Mouse (Mus musculus) forebrain, embryonic 15.5 days (tissue): ENCODE measurements around the gene Aanat. TPM values are rescaled to one million over a fixed set of nuclear protein-coding genes. Genes with fewer than 3 reads are reported as not detected.
A peak's percentile ranks its signal among the peaks of the same experiment; 100 is the strongest.

Source experiments
- ATAC-seq: fragments of 200-750 bp; cut with Nextera tagmentation; replicated peaks from 2 replicates; pipeline ENCODE4 v1.8.0; 2017; ENCODE audit warnings: mild to moderate bottlenecking, moderate TSS enrichment, moderate library complexity
- H3K27ac ChIP-seq: fragments of 300-500 bp; sonication (generic); replicated peaks from 2 replicates; pipeline ENCODE4 v1.5.1; 2015; ENCODE audit warnings: mild to moderate bottlenecking, inconsistent platforms
- H3K27me3 ChIP-seq: fragments of 300-500 bp; sonication (generic); 2 replicates; pipeline ENCODE4 v1.6.1; 2015; ENCODE audit warnings: inconsistent platforms
- H3K36me3 ChIP-seq: fragments of 300-500 bp; sonication (generic); 2 replicates; pipeline ENCODE4 v1.6.1; 2015; ENCODE audit warnings: mild to moderate bottlenecking, inconsistent platforms
- H3K4me1 ChIP-seq: fragments of 300-500 bp; sonication (generic); 2 replicates; pipeline ENCODE4 v1.6.1; 2015; ENCODE audit warnings: inconsistent platforms
- H3K4me2 ChIP-seq: fragments of 300-500 bp; sonication (generic); replicated peaks from 2 replicates; pipeline ENCODE4 v1.6.1; 2015; ENCODE audit warnings: mild to moderate bottlenecking, inconsistent platforms
- H3K4me3 ChIP-seq: fragments of 300-500 bp; sonication (generic); 2 replicates; pipeline ENCODE4 v1.5.1; 2015; ENCODE audit warnings: mild to moderate bottlenecking, inconsistent platforms
- H3K9ac ChIP-seq: fragments of 300-500 bp; sonication (generic); replicated peaks from 2 replicates; pipeline ENCODE4 v1.6.1; 2015; ENCODE audit warnings: mild to moderate bottlenecking, inconsistent platforms
- H3K9me3 ChIP-seq: fragments of 300-500 bp; sonication (generic); 2 replicates; pipeline ENCODE4 v1.6.1; 2016; ENCODE audit warnings: inconsistent platforms
- WGBS: fragments of 180-500 bp; shearing (Covaris S2); methylation state at CpG from one replicate; pipeline ENCODE4 v1.1.7; 2015; ENCODE audit warnings: mixed read lengths; 5-methylcytosine and 5-hydroxymethylcytosine counted together
- polyA plus RNA-seq: library from polyadenylated mRNA; unstranded; fragments of >200 nt; fragmentation: Nextera tagmentation; extraction: Ambion mirVana; gene quantifications from 2 replicates; pipeline ENCODE4 v1.2.1, GENCODE M21; 2015

Gene Aanat
- polyA plus RNA-seq, 1 experiment from 2014 or later, result 0.15 TPM

GRCm38 (mm10) chr11:116643579-116644224, 57.5 kb downstream of the Aanat start:
- Histone ChIP-seq H3K9me3 (no peaks in the 10 kb centered on the region), H3K27me3 (no peaks in the 10 kb centered on the region), H3K4me3 (peak overlapping the region; percentile 33), H3K4me2 (peak overlapping the region; percentile 57), H3K9ac (peak overlapping the region; percentile 49), H3K4me1 (peaks cover 16% of the 10 kb centered on the region), H3K36me3 (no peaks in the 10 kb centered on the region), H3K27ac (peak overlapping the region; percentile 40)
- 7% methylated on average over 19 of the region's 19 CpGs for WGBS
- peak; percentile 32 for ATAC-seq

GRCm38 (mm10) chr11:116644225-116645112, 58.2 kb downstream of the Aanat start:
- no peak for ATAC-seq
- H3K9ac ChIP-seq, result 0 out of 2 replicates have a peak overlapping the region, but pooled peaks have one; percentile 49
- 0 out of 2 replicates have a peak overlapping the region, but pooled peaks have one; percentile 33 for H3K4me3 ChIP-seq
- no peaks in the 10 kb centered on the region for H3K9me3 ChIP-seq
- peaks cover 16% of the 10 kb centered on the region for H3K4me1 ChIP-seq
- no peaks in the 10 kb centered on the region for H3K36me3 ChIP-seq
- H3K4me2 ChIP-seq, result peak overlapping the region; percentile 57; the same call in 1 of the 2 replicates
- peak overlapping the region; percentile 40; the same call in 1 of the 2 replicates for H3K27ac ChIP-seq
- no peaks in the 10 kb centered on the region for H3K27me3 ChIP-seq
- WGBS, result 51% methylated on average over 21 of the region's 21 CpGs

- Histone ChIP-seq H3K27ac (no peak overlapping the region), H3K4me3 (no peak overlapping the region), H3K9me3 (no peaks in the 10 kb centered on the region), H3K4me2 (no peak overlapping the region), H3K9ac (no peak overlapping the region), H3K27me3 (no peaks in the 10 kb centered on the region), H3K36me3 (no peaks in the 10 kb centered on the region), H3K4me1 (peaks cover 16% of the 10 kb centered on the region)
- ATAC-seq, result no peak
- 77% methylated on average over 8 of the region's 8 CpGs for WGBS
These were observed 59.3 kb downstream of the Aanat start for GRCm38 (mm10) chr11:116645446-116646110.

GRCm38 (mm10) chr11:116646136-116646535, 59.9 kb downstream of the Aanat start:
- no peaks in the 10 kb centered on the region for H3K27me3 ChIP-seq
- H3K27ac ChIP-seq, result no peak overlapping the region
- ATAC-seq, result no peak
- H3K9me3 ChIP-seq, result no peaks in the 10 kb centered on the region
- no peak overlapping the region for H3K4me2 ChIP-seq
- H3K9ac ChIP-seq, result no peak overlapping the region
- 75% methylated on average over 11 of the region's 11 CpGs for WGBS
- no peaks in the 10 kb centered on the region for H3K36me3 ChIP-seq
- H3K4me1 ChIP-seq, result peaks cover 19% of the 10 kb centered on the region
- H3K4me3 ChIP-seq, result no peak overlapping the region

GRCm38 (mm10) chr11:116646771-116647170, 60.5 kb downstream of the Aanat start:
- WGBS, result 90% methylated on average over 7 of the region's 7 CpGs

More at GRCm38 (mm10) chr11:116646771-116647170, 60.5 kb downstream of the Aanat start:
- H3K27ac ChIP-seq, result no peak overlapping the region
- no peak for ATAC-seq
- peaks cover 25% of the 10 kb centered on the region for H3K4me1 ChIP-seq
- no peaks in the 10 kb centered on the region for H3K9me3 ChIP-seq
- H3K36me3 ChIP-seq, result no peaks in the 10 kb centered on the region
- H3K27me3 ChIP-seq, result no peaks in the 10 kb centered on the region
- H3K9ac ChIP-seq, result no peak overlapping the region
- no peak overlapping the region for H3K4me3 ChIP-seq
- H3K4me2 ChIP-seq, result no peak overlapping the region

Other genes with a start within 250 kb of the Aanat start
- 53.4 and 55.6 TPM in 2 replicates for gene Rnf157, start 173.4 kb upstream of the Aanat start, polyA plus RNA-seq
- gene Ubald2, start 152.3 kb upstream of the Aanat start, polyA plus RNA-seq, result 58.8 and 59.5 TPM in 2 replicates
- not detected in 2 replicates for gene Qrich2, start 120.2 kb upstream of the Aanat start, polyA plus RNA-seq
- 193 and 201 TPM in 2 replicates for gene Prpsap1, start 92.2 kb upstream of the Aanat start, polyA plus RNA-seq
- 2.2 and 2.4 TPM in 2 replicates for gene Sphk1, start 55.5 kb upstream of the Aanat start, polyA plus RNA-seq
- 22.4 and 27.3 TPM in 2 replicates for gene Ube2o, start 5.0 kb upstream of the Aanat start, polyA plus RNA-seq
- 1.3 and 1.4 TPM in 2 replicates for gene Rhbdf2, start 40.6 kb downstream of the Aanat start, polyA plus RNA-seq
- gene Prcd, start 67.1 kb downstream of the Aanat start, polyA plus RNA-seq, result 2.0 and 2.4 TPM in 2 replicates
- 15.8 and 16.4 TPM in 2 replicates for gene Cygb, start 67.9 kb downstream of the Aanat start, polyA plus RNA-seq
- gene St6galnac1, start 189.1 kb downstream of the Aanat start, polyA plus RNA-seq, result not detected in 2 replicates
- 7.6 and 10.7 TPM in 2 replicates for gene Mxra7, start 241.6 kb downstream of the Aanat start, polyA plus RNA-seq